Mouse (Mus musculus) intestine, postnatal 0 days (tissue): ENCODE measurements at regions not wholly inside any gene's neighbourhood (a gene's known extent, or its start where the extent isn't known, plus 50 kb on each side); places are given as distances from the start of the nearest gene placed in this dataset.
A peak's percentile ranks its signal among the peaks of the same experiment; 100 is the strongest.

Experiments
- ATAC-seq: fragments of 200-750 bp; cut with Nextera tagmentation; 2 replicates; pipeline ENCODE4 v1.8.0; 2017; ENCODE audit warnings: mild to moderate bottlenecking, moderate TSS enrichment, moderate library complexity
- H3K27ac ChIP-seq: fragments of 300-500 bp; sonication (generic); 2 replicates; pipeline ENCODE4 v1.5.1; 2014; ENCODE audit warnings: mild to moderate bottlenecking, low read depth, low read length, moderate library complexity
- H3K27me3 ChIP-seq: fragments of 300-500 bp; sonication (generic); replicated peaks from 2 replicates; pipeline ENCODE4 v1.6.1; 2014; ENCODE audit warnings: low read length, mixed read lengths; ENCODE audit not compliant: control insufficient read depth, insufficient read depth
- H3K36me3 ChIP-seq: fragments of 300-500 bp; sonication (generic); 2 replicates; pipeline ENCODE4 v1.6.1; 2014; ENCODE audit warnings: mild to moderate bottlenecking, moderate library complexity; ENCODE audit not compliant: control insufficient read depth, insufficient read depth
- H3K4me1 ChIP-seq: fragments of 300-500 bp; sonication (generic); replicated peaks from 2 replicates; pipeline ENCODE4 v1.6.1; 2014; ENCODE audit warnings: antibody characterized with exemption, low read length, mixed read lengths; ENCODE audit not compliant: control insufficient read depth, insufficient read depth
- H3K4me2 ChIP-seq: fragments of 300-500 bp; sonication (generic); replicated peaks from 2 replicates; pipeline ENCODE4 v1.6.1; 2014; ENCODE audit warnings: low read depth, mild to moderate bottlenecking, moderate library complexity
- H3K4me3 ChIP-seq: fragments of 300-500 bp; sonication (generic); 2 replicates; pipeline ENCODE4 v1.5.1; 2014; ENCODE audit warnings: low read depth, low read length
- H3K9ac ChIP-seq: fragments of 300-500 bp; sonication (generic); 2 replicates; pipeline ENCODE4 v1.6.1; 2014; ENCODE audit warnings: mild to moderate bottlenecking, low read depth, low read length
- H3K9me3 ChIP-seq: fragments of 300-500 bp; sonication (generic); 2 replicates; pipeline ENCODE4 v1.6.1; 2016; ENCODE audit warnings: mixed run types; ENCODE audit not compliant: control insufficient read depth
- CTCF ChIP-seq: sonication (generic); IDR thresholded peaks from 2 replicates; pipeline ENCODE4 v1.5.1; 2016; ENCODE audit warnings: low read depth, mild to moderate bottlenecking, control low read depth, antibody characterized with exemption, moderate library complexity
- WGBS: fragments of 180-500 bp; shearing (Covaris S2); extraction: QIAGEN DNeasy Blood & Tissue Kit; methylation state at CpG from one replicate; pipeline ENCODE4 v1.1.7; 2014; 5-methylcytosine and 5-hydroxymethylcytosine counted together

DNA sequence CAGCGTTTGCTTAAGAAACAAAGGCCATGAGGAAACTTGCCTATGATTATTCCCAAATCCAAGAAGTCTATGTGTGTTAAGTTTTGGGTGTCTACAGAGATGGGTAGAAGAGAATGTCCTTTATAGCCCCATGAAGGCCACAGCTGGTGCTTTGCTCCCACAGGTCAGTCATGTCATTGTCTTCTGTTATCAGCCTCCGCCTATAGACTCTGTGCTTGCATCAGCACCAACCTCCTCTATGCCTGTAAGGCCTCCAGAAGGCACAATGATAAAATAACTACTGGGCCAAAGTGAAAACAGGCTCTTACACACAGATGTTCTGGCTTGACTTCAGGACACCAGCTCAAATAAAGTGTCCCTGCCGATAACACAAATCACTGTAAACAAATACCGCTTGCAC lies 333.8 kb upstream of the BC052040 start:
- ATAC-seq, result no peak
- Histone ChIP-seq H3K9me3 (no peaks in the 10 kb centered on the region), H3K4me2 (no peak overlapping the region), H3K27me3 (no peaks in the 10 kb centered on the region), H3K4me1 (no peaks in the 10 kb centered on the region), H3K36me3 (no peaks in the 10 kb centered on the region), H3K9ac (no peak overlapping the region), H3K4me3 (no peak overlapping the region), H3K27ac (no peak overlapping the region)
- WGBS, result 67% methylated on average over 4 of the region's 4 CpGs
- no peak for TF ChIP-seq CTCF

DNA sequence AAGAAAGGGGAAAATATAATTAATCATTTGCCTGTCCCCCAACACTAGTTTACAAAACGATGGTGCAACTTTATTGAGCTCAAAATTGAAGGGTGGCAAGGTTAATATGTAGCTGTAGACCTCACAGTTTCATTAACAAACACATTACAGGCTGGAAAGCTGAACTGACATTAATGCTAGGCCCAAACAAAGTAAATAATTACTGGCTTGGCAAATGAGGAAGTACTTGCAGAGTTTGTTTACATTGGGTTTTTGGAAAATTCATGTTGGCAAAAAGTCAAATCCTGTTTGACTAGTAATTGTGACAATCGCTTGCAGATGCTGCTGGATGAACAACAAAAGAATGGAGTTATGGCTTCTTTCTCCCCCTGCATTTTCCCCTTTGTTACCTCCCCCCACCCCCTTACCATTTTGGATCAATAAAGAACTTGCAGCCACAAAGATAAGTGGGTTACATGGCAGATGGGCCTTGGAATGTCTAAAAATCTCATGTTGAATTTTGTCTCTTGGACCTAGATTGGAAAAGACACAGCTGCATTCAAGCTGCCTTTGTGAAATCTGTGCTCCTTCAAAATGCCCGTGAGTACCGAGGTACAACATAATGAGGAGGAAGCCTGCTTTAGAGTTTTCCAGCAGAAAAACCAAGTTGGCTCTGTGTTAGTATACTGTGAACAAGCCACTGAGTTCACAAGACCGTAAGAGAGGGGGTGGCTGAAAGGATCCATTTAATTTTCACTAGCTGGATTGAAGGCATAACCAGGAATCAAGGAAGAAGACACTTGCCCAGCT lies 331.3 kb upstream of the BC052040 start:
- no peaks in the 10 kb centered on the region for H3K27me3 ChIP-seq
- no peak overlapping the region for H3K27ac ChIP-seq
- no peak for TF ChIP-seq CTCF
- no peak overlapping the region for H3K9ac ChIP-seq
- WGBS, result 44% methylated on average over 5 of the region's 5 CpGs
- H3K9me3 ChIP-seq, result no peaks in the 10 kb centered on the region
- no peak for ATAC-seq
- H3K36me3 ChIP-seq, result no peaks in the 10 kb centered on the region
- no peak overlapping the region for H3K4me2 ChIP-seq
- H3K4me3 ChIP-seq, result no peak overlapping the region
- H3K4me1 ChIP-seq, result no peaks in the 10 kb centered on the region

DNA sequence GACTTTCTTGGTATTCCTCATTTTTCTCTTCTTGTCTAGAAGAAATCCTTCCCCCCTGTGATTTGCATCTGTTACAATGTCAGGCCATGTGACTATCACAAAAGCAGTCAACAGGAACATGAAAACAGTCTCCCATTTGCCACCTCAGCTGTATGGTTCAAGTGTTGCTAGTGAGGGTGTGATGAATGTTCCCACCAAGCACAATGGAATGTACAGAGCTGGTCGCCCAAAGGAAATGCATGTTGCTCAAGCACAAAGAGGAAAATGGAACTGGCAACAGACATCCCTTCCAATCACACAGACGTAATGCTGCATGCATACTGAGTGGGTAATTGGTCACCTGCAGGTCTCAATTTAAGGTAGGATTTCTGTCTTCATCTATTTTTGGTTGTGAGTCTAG lies 324.1 kb upstream of the BC052040 start:
- H3K36me3 ChIP-seq, result no peaks in the 10 kb centered on the region
- H3K27ac ChIP-seq, result no peak overlapping the region
- no peaks in the 10 kb centered on the region for H3K27me3 ChIP-seq
- no peak overlapping the region for H3K4me2 ChIP-seq
- ATAC-seq, result no peak
- no peak for TF ChIP-seq CTCF
- no peaks in the 10 kb centered on the region for H3K4me1 ChIP-seq
- no peak overlapping the region for H3K9ac ChIP-seq
- no peak overlapping the region for H3K4me3 ChIP-seq
- WGBS, result 89% methylated on average over 2 of the region's 2 CpGs
- no peaks in the 10 kb centered on the region for H3K9me3 ChIP-seq

DNA sequence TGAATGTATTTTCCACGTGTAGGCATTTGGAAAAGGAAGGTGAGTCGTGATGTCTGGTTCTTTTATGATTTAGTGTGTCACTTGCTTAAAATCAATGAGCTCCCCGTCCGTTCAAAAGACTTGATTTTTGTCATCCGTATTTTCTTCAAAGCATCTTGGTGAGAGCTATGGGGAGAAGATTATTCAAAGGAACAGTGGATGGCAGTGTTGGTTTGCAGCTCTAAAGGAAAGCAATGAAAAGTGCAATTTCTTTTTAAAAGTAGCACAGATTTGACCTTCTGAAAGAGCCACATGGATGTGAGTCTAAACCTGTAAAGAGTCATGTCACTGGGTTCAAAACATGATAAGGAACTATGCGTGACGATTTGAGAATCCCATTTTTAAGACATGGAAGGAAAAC lies 313.3 kb upstream of the BC052040 start:
- TF ChIP-seq CTCF, result peak; percentile 58
- no peak for ATAC-seq
- 72% methylated on average over 7 of the region's 7 CpGs for WGBS
- Histone ChIP-seq H3K4me2 (no peak overlapping the region), H3K36me3 (no peaks in the 10 kb centered on the region), H3K27me3 (no peaks in the 10 kb centered on the region), H3K27ac (no peak overlapping the region), H3K4me3 (no peak overlapping the region), H3K4me1 (no peaks in the 10 kb centered on the region), H3K9me3 (no peaks in the 10 kb centered on the region), H3K9ac (no peak overlapping the region)

DNA sequence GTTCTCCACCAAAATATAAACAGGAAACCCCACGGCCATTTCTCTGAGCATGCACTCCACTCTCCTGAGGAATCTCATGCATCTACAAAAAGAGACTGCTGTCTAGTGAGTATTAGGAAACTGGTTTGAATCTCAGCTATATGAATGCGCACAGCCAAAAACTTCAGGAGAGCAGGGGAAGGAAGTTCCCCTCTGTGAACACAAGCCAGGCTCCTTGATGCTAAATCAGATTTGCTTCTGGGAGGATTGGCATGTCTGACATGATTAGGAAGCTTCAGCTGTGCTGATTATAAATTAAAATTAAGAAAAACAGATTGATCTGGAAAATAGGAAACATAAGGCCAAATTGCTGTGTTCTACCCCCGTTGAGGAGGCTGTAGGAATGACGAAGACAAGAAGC lies 304.1 kb upstream of the BC052040 start:
- no peaks in the 10 kb centered on the region for H3K27me3 ChIP-seq
- no peaks in the 10 kb centered on the region for H3K36me3 ChIP-seq
- H3K27ac ChIP-seq, result no peak overlapping the region
- no peak overlapping the region for H3K4me2 ChIP-seq
- no peak for TF ChIP-seq CTCF
- H3K4me1 ChIP-seq, result no peaks in the 10 kb centered on the region
- WGBS, result 43% methylated on average over 4 of the region's 4 CpGs
- no peak overlapping the region for H3K9ac ChIP-seq
- H3K4me3 ChIP-seq, result no peak overlapping the region
- ATAC-seq, result no peak
- no peaks in the 10 kb centered on the region for H3K9me3 ChIP-seq

DNA sequence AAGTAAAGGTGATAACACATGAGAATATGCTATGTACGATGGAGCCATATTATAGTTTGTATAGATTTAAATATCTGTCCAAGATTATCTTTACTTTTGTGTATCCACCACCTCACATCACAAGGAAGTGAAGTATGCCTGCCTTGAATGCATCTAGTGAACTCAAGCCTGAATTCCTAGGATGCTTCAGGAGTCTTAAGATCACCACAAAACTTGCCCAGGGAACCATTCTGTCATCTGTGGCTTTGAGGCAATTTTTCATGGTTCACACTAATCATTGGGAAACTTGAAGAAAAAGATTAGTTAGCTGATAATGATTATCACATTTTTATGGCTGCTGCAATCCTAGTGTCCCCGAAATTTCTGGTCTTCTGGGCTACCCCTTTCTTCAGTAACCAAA lies 288.5 kb upstream of the BC052040 start:
- Histone ChIP-seq H3K36me3 (no peaks in the 10 kb centered on the region), H3K27me3 (no peaks in the 10 kb centered on the region), H3K4me1 (no peaks in the 10 kb centered on the region), H3K27ac (no peak overlapping the region), H3K9me3 (no peaks in the 10 kb centered on the region), H3K4me2 (no peak overlapping the region), H3K9ac (no peak overlapping the region), H3K4me3 (no peak overlapping the region)
- no peak for TF ChIP-seq CTCF
- ATAC-seq, result no peak
- 79% methylated on average over 2 of the region's 2 CpGs for WGBS
